Mouse (Mus musculus) heart, adult 8-10 months (tissue): ENCODE measurements around the gene Gm44790. TPM values are rescaled to one million over a fixed set of nuclear protein-coding genes. Genes with fewer than 3 reads are reported as not detected.

Experiments
- DNase-seq: peaks from one replicate; pipeline ENCODE4 v3.0.0; 2022; ENCODE audit warnings: low spot score
- total RNA-seq, 4 experiments: library from RNA; stranded (reverse); gene quantifications; 2 replicates each; pipeline ENCODE4 v1.2.4; 2022

The Gm44790 gene
- total RNA-seq, 4 experiments from 2014 or later = 0.47 to 3.2 TPM; not detected in 2

DNA sequence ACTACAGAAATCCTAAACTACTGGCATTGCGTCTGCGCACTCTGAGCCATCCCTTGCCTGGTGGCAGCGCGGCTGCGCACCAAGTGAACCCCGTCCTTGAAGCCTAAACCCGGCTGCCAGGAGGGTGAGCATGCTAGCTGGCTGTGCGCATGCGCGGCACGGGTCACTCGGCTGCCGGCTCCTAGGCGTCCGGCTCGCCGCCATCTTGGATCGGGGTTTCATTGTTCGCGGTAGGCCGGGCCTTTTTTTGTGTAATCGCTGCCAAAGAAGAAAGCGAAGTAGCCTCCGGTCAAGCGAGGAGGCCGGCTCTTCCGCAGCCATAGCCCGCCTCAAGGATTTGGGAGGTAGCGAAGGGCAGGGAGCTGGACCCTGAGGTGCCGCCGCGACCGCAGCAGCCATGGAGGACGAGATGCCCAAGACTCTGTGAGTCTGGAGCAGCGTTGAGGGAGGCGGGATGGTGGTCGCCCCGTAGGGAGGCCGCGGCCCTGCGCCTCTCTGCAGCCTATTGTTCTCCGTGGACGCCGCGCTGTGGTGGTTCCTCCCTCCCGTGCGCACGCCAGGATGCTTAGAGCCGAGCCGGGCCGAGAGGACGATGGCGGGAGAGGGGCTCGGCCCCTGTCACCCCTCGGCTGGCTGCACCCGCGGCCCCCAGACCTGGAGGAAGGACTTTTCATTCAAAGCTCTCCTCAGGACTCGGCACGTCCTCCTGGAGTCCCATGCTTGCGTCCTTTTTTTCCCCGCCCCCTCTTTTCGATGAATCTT lies 22.2 kb upstream of the Gm44790 start, which contains the start of gene Tia1:
Gene Tia1 (plus strand): TSS at position 120 of the 762 bp plus-strand sequence.
- peak; percentile 97 for DNase-seq

DNA sequence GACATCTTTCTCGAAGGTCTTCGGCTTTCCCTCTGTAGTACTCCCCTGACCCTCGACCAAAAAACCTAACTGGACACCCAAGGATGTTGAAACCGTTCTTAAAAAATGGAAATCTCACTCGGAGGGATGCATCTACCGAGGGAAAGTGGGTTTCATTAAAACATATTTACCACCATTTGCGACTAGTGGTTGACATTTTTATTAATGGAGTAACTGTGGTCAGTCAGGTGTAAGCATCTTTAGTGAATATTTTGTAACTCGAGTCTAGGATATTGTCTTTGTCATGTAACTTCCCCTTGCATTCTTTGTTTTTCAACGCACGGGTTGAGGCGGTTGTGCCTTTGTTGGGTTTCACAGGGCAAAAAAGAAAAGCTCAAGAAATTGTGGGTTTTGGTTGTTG lies 21.5 kb upstream of the Gm44790 start:
- DNase-seq = no peak

DNA sequence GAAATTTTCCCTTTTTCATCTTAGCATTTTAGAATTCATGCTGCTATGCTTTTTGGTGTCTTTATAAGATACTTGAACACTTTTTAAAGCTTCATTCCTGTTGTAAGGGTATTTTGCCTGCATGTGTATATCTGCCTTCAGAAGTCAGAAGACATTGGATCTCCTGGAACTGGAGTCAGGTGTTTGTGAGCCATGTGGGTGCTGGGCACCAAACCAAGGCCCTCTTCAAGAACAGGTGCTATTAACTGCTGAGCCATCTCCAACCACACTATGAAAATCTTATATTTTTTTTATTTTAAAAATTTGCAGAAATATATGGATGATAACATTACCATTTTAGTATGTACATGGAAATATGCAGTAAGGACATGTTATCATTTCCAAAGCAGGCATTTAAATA lies 20.2 kb upstream of the Gm44790 start:
- DNase-seq = no peak

DNA sequence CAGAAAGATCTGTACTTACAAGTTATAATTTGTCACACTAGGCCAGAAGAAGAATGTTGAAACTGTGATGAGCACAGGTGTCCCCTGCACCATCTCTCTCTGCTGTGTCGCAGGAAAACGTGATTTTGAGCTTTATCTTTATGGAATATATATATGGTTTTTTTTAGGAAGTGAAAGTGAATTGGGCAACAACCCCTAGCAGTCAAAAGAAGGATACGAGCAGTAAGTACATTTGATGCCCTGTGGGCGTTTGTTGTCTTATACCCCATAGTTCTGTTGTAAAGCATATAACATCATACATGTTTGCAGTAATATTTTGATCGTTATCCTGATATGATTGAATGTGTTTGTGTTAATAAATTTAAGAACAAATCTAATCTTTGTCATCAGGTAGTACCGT lies 7.7 kb upstream of the Gm44790 start:
- no peak for DNase-seq

DNA sequence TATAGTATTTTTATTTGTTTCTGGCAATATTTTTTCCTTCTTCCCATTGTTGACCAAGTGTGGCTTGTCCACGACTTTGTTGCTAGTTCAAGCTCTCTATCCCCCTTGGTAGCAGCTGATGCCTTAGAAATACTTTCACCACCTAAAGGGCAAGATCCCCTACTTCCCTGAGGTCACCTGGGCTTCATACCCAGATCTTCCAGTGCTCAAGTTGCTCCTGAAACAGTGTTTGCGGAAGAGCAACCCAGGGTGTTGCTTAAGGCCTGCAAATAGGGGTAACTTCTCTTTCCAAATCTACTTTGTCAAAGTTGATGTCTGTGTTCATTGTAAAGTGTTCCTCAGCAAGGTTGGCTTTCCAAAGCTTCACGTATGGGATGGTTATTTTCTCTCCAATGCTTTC lies 7.2 kb upstream of the Gm44790 start:
- no peak for DNase-seq

DNA sequence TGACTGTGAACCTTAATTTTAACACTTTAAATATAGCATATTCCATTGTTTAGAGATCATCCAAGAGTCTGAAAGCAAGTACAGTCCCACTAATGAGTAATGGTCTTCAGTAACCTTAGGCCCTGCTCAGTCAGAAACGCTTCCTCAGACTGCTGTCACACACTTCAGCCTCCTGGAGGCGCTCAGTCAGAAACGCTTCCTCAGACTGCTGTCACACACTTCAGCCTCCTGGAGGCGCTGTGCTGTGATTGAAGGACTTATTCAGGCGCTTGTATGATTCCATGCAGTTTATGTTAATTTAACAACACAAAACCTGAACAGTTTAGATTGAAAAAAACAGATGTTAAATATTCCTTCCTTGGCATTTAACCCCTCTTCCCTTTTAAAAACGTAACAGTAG lies 6.0 kb upstream of the Gm44790 start:
- no peak for DNase-seq

DNA sequence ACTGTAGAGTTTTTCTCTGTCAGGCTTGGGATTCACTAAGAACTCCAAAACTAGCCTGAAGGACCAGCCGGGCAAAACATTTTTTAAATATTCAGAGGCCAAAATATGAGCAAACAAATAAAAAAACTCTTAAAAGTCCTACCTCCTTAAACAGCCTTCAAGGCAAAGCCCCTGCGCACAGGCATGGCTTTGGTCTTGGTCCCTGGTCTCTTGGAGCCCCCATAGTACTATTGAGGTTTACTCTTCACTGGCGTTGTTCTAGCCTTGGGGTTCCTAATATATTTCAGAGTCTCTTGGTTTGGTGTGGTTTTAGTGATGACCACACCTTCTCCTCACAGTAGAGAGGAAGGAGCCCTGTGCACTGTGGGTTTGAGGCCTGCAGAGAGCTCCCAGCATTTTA lies 5.1 kb downstream of the Gm44790 start:
- no peak for DNase-seq

DNA sequence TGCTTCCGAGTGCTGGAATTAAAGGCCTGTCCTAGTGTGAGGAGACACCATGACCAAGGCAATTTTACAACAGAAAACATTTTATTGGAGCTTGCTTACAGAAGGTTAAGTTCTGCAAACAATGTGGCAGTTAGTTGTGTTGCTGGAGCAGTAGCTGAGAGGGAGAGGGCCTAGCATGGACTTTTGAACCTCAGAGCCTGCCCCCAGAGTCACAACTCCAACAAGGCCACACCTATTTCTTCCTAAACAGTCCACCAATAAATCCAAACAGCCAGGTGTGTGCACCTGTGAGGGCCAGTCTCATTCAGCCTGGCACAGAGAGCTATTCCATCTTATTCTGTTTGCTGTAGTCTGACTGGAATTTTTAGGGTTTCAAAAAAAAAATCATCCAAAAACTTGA lies 7.2 kb downstream of the Gm44790 start:
- no peak for DNase-seq

DNA sequence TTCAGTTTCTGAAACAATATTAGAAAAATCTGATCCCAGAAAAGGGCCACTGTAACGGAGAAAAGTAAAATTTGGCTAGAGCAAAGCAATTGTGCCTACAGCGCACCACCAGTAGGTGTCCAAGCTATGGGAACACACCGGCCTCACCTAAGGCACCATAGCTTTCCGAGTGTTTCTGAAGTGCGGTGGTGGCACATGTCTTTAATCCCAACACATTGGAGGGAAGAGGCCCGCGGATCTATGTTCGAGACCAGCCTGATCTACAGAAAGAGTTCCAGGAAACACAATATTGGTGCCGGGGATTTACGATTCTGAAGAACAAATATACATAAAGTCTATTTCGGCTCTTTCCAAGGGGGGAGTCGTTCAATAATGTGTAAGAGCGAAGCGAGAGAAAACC lies 11.3 kb downstream of the Gm44790 start:
- DNase-seq = peak; percentile 38

DNA sequence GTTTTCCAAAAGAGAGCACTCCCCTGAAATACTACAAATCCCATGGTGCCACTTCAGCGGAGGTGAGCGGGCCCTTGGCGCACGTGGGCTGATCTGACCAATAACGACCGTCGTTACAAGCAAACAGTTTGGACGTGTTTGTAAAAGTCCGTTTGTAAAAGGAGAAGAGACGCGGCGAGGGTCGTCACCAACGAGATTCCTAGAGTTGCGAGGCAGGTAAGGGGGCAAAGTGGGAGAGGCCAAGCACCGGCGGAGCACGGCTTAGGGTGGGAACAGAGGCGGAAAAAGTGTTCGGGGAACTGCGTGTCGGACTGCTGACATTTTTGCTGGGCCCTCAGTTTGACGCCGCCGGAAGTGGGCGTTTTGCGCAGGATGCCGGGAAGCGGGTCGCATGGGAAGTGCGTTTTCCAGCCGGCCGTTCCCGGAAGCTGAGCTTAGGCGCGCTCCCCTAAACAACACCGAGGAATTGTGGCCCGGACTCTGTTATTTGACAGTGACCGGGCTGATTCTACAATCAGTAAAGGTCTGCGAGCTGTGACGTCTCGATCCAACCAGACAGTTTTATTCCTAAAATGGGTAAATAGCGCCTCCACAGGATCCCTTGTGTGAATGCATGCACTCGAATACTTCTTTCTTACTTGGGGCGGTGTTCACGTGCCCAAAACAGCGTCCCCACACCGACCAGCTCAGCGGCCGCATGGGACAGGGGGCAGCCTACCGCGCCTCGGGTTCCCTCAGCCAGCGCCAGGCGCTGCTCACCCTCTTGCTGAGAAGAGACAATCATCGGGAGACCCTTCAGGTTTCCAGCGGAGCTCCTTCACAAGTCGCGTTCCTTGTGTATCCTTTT lies 12.0 kb downstream of the Gm44790 start, which contains the start of gene C87436:
Gene C87436 (plus strand): TSS at position 103 of the 847 bp plus-strand sequence.
- peak; percentile 97 for DNase-seq

DNA sequence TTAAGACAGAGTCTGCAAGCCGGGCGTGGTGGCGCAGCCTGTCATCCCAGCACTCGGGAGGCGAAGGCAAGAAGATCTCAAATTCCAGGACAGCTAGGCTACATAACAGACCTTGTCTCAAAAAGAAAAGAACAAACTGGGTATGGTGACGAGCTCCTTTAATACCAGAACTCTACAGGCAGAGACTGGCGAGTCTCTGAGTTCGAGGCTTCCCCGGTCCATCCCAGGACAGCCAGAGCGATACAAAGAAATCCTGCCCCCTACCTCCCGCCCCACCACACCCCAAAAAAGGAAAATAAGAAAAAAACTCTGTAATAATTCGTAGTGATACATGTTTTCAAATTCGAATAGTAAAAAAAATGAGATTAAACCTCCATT lies 12.7 kb downstream of the Gm44790 start:
- DNase-seq = no peak

DNA sequence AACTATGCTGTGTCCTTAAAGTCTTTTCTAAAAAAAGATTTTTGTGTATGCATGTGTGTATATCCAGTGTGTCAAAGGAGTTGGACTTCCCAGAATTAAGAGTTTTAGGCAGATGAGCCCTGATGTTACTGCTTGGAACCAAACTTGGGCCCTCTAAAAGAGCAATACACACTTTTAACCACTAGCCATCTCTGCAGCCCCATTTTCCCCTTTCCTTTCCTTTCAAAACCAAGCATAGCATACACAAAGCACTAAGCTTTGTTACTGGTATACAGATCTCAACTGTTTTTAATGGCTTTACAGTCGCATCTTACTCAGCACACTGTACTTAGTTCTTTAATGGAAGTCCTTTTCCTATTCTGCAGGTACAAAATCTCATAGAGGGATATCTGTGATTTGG lies 13.1 kb downstream of the Gm44790 start:
- no peak for DNase-seq

DNA sequence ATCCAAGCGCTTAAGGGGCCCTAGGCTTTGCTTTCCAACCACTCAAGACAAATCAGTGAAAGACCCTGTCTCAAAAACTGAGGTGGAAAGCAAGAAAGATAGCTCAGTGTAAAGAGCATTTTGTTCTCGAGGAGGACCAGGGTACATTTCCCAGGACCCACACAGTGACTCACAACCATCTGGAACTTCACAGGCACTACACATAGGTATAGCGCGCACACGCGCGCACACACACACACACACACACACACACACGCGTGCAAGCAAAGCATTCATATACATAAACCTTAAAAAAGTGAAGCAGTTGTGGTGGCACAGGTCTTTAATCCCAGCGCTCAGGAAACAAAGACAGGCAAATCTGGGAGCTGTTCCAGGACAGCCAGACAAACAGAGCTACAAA lies 15.1 kb downstream of the Gm44790 start:
- DNase-seq = no peak

DNA sequence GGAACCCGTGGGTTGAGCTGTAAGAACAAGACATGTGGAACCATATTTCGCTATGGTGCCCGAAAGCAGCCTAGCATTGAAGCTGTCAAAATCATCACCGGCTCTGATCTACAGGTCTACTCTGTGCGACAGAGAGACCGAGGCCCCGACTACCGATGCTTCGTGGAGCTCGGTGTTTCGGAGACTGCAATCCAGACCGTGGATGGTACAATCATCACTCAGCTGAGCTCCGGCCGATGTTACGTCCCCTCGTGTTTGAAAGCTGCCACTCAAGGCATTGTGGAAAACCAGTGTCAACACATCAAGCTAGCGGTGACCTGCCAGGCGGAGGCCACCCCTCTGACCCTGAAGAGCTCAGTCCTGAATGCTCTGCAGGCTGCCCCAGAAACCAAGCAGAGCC lies 19.1 kb downstream of the Gm44790 start:
- DNase-seq = no peak

DNA sequence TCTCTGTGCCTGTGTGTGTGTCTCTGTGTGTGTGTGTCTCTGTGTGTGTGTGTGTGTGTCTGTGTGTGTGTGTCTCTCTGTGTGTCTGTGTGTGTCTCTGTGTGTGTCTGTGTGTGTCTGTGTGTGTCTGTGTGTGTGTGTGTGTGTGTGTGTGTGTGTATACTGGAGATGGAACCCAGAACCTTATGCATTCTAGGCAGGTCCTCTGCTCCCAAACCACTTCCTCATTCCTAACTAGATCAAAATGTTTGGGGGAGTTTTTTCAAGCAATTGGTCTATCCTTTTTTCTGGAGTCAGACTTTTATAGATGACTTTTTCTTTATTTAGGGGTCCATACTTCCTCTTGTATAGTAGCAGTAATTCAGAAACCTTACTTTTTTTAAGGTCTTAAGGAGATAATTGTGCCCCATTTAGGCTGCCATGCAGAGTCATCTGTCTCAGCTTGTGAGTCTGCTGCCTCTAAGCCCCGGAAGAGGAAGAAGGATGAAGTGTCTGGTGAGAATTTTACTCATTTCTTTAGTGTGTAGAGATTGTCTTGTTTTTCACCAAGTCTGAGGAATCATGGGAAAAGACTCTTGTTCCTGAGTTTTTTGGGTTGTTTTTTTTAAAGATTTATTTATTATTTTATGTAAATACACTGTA lies 20.6 kb downstream of the Gm44790 start:
- DNase-seq = no peak

DNA sequence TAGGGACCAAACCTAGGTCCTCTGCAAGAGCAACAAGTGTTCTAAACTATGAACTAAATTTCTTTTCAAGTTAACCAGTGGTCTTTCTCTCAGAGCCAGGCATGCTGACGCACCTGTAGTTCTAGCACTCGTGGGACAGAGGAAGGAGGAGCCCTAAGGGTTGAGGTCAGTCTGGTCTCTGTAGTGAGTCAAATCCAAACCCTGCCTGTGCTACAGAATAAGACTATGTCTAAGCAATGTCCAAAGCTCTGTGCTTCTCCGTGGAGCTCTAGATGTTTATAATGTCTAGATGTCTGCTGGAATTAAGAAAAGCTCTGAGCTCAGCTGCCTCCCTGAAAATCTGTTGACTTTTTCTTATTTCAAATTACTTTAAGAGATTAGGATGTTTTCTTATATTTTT lies 30.3 kb downstream of the Gm44790 start:
- no peak for DNase-seq

DNA sequence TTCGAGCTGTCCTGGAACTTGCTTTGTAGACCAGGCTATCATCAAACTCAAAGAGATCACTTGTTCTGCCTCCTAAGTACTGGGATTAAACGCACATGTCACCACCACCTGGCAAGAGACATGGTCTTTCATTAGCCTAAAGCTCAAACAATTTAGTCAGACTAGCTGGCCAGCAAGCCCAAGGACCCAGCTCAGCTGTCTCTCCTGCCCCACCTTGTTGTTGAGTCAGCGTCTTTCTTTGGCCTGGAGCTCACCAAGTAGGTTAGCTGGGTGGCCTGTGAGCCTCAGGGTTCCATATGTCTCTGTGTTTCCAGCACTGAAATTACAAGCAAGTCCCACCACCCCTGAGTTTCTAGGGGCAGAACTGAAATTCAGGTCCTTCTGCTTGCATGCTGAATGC lies 36.6 kb downstream of the Gm44790 start:
- DNase-seq = no peak

DNA sequence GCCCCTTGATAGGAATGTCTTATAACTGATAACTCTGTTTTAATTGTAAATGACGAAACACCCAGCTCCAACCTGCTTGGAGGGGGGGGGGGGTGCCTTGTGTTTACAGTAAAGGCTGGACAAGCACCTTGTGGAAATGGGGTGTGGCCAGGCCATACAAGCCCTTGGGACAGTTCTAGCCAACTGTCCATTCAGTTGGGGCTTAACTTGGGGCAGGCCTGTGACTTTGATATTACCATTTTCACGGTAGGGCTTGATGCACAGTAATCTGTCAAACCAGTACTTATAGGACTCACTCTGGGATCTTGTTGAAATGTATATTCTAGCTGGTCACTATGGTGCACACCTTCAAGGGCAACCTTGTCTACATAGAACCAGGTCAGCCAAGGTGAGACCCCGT lies 44.9 kb downstream of the Gm44790 start:
- no peak for DNase-seq

DNA sequence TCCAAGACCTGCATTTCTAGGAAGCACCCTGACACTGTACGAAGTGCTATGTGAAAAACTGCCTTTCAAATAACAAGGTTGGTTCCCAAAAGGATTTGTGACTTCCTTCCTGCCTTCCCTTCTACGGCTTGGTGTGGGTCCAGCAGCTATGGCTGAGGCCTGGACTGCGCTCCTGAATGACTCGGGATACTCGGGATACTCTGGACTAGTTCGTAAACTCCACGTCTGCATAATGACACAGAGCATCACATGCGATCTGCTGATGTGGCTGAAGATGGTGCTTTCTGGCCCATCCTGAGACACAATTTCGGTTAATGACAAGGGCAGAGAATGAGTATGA lies 45.3 kb downstream of the Gm44790 start:
- no peak for DNase-seq

DNA sequence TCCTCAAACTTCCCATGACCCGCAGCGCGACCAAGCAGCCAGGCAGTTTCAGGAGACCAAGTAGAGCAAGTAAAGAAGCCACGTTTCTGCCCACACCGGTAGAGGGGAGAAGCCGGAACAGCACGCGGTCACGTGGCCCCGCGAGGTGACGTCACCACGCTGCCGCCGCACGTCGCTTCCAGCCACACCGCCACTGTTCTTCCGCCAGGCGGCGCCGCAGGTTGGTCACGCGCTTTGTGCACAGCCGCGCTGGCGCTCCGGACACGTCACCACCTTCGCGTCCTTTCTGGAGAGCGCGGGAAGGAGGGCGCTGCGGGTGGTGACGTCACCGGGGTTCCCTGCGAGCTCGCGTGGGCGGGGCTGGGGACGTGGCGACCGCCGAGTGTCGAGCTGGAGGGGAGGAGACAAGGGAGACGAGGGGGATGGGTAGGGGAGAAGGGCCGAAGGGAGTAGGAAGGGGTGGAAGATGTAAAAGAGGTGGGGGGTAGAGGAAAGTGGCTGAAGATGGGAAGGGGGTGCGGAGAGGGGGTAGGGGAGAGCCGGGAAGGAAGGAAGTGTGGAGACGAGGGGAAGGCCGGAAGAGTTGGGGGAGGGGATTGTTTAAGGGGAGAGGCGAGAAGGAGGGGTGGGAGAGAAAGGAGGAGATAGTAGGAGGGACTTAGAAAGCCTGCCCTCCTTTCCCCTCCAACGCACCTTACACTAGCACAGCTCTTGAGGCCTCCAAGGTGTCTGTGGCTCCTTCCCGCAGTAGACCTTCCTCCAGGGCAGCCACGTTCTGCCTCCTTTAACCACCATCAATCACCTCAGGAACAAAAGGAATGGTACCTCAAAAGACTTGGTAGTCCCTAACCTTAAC lies 45.9 kb downstream of the Gm44790 start:
- DNase-seq = peak; percentile 99

DNA sequence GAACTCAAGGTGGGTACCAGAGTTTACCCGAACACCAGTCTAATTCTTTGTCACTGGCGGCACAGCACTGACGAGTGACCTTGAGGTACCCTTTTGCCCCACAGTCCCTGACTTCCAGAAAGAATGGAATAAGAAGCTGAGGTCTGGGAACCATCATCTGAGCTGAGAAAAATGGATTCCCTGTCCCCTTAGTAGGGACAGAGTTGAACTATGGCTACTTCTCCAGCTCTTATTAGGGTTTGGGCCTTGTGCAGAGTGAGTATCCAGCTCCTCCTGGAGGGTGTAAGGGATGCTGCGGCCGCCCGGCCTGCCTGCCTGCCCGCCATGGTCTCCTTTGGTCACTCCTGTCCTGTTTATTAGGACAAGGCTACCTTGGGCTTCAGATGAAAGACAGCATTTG lies 46.6 kb downstream of the Gm44790 start:
- DNase-seq = no peak

DNA sequence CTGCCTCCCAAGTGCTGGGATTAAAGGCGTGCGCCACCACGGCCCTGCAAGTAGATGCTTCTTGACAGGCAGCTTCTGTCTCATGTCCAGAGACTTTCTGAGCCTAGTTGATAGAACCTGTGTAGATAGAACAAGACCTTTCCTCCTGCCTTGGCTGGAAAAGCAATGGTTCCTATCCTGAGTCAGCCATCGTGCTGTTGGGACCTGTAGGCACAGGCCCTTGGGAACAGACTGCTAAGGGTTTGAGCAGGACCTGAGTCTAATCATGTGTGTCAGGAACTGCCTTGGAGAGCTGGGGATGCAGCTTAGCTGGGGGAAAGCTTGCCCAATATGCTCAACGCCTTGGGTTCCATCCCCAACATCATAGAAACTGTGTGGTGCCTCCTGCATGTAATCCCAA lies 47.6 kb downstream of the Gm44790 start:
- DNase-seq = no peak
